Mouse (Mus musculus) liver, adult 2 months (tissue): ENCODE measurements around the gene Sh2d2a.
"Not testable (repeated sequence)": the region's sequence is repeated elsewhere in the genome, so short reads cannot be mapped to it uniquely, and the experiment has no call there.

ENCODE experiments used
- CTCF ChIP-seq: fragments of 200-500 bp; IDR thresholded peaks from 2 replicates; pipeline ENCODE4 v1.5.1; 2011; ENCODE audit warnings: low read depth, low read length, control low read depth
- POLR2A ChIP-seq: fragments of 200-500 bp; IDR thresholded peaks from 2 replicates; pipeline ENCODE4 v1.6.1; 2011; ENCODE audit warnings: low read length, control low read depth; ENCODE audit not compliant: insufficient read depth; ENCODE audit errors: extremely low read depth

DNA sequence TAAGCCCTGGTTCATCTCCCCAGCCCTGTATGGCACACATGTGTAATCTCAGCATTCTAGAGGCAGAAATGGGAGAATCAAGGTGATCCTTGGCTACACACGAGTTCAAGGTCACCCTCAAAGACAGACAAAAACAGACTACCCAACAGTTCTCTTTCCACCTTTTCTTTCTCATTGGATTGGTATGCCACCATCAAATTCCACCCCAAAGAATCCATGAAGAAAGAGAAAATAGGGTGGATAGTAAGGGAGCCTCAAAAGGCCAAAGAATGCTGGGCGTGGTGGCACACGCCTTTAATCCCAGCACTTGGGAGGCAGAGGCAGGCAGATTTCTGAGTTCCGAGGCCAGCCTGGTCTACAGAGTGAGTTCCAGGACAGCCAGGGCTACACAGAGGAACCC, 17.6 kb downstream of the Sh2d2a start:
- TF ChIP-seq CTCF, POLR2A: not testable (repeated sequence)
